ENCODE assay signal across 18 mouse cellular contexts in the genomic region with DNA sequence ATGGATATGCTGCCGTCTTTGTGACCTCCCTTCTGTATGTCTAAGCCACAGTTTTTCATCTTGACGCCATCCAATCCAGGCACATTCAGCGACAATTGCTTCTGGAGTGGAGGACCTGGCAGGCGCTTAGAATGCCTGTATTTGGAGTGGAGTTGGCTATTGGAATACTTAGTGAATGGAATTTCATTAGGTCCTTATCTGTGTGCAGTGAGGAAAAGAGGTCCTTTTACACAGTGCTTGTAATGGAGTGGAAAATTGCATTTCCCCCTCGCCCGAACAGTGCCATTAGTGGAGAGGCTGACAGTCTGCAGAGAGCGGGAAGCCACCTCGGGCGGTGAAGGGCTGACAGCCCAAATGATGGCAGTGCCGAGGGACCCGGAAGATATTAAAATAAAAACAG.
A peak's percentile ranks its signal among the peaks of the same experiment; 100 is the strongest.
DNase-seq lines count a peak whose midpoint lies in the region; ATAC-seq and TF ChIP-seq lines count a peak whose summit lies in the region.
"Had no signal": no experiment of that assay in that cellular context is flagged by ENCODE, and none has a peak within 500 bp of the region (broad histone marks: within the 10 kb centered on the region; RNA-seq: fewer than 3 reads in every experiment).

No protein-coding gene starts in this region.

- H3K36me3 ChIP-seq in heart, embryonic 12.5 days: no peaks in the 10 kb centered on the region
- H3K36me3 ChIP-seq in midbrain, embryonic 11.5 days (ENCODE audit: control insufficient read depth, insufficient read depth, low read length): no peaks in the 10 kb centered on the region
- H3K36me3 ChIP-seq in midbrain, postnatal 0 days (ENCODE audit: insufficient read depth, low read length): no peaks in the 10 kb centered on the region
- H3K36me3 ChIP-seq in forebrain, postnatal 0 days (ENCODE audit: insufficient read depth): no peaks in the 10 kb centered on the region
- H3K36me3 ChIP-seq: embryonic facial prominence, embryonic 12.5 days; G1E had no signal

- no peak overlapping the region for H3K4me3 ChIP-seq in heart, embryonic 12.5 days
- H3K4me3 ChIP-seq in midbrain, embryonic 11.5 days (ENCODE audit: low read depth, low read length): no peak overlapping the region
- H3K4me3 ChIP-seq in midbrain, postnatal 0 days (ENCODE audit: low read depth, low read length): no peak overlapping the region
- no peak overlapping the region for H3K4me3 ChIP-seq in forebrain, postnatal 0 days (ENCODE audit: low read depth, low read length)
- H3K4me3 ChIP-seq: embryonic facial prominence, embryonic 12.5 days; left cerebral cortex, adult 2 months; megakaryocyte, embryonic 14.5 days had no signal

- peak; percentile 29; the same call in 1 of the 2 replicates for ATAC-seq in heart, embryonic 12.5 days (ENCODE audit: insufficient number of reproducible peaks, low FRiP score)
- ATAC-seq in midbrain, embryonic 11.5 days (ENCODE audit: low FRiP score): no peak
- ATAC-seq in midbrain, postnatal 0 days (ENCODE audit: low FRiP score): no peak
- peak; percentile 25; the same call in 1 of the 2 replicates for ATAC-seq in forebrain, postnatal 0 days
- ATAC-seq: activated CD4-positive, CD25-positive, alpha-beta regulatory T cell, adult 4 months had no signal

- TF ChIP-seq CTCF in midbrain, postnatal 0 days (IDR thresholded peaks at IDR 0.05): no peak
- no peak for TF ChIP-seq CTCF in forebrain, postnatal 0 days (IDR thresholded peaks at IDR 0.05; ENCODE audit: low read depth)

- H3K27me3 ChIP-seq in heart, embryonic 12.5 days (replicated peaks): no peaks in the 10 kb centered on the region
- H3K27me3 ChIP-seq in midbrain, embryonic 11.5 days (ENCODE audit: control insufficient read depth, insufficient read depth, low read length): peaks cover 3% of the 10 kb centered on the region; the same call in 1 of the 2 replicates
- no peaks in the 10 kb centered on the region for H3K27me3 ChIP-seq in midbrain, postnatal 0 days (ENCODE audit: insufficient read depth, low read length)
- H3K27me3 ChIP-seq in forebrain, postnatal 0 days (ENCODE audit: insufficient read depth, low read length): peaks cover 12% of the 10 kb centered on the region
- H3K27me3 ChIP-seq: embryonic facial prominence, embryonic 12.5 days; megakaryocyte, embryonic 14.5 days had no signal

- H3K9ac ChIP-seq in heart, embryonic 12.5 days: no peak overlapping the region
- no peak overlapping the region for H3K9ac ChIP-seq in midbrain, embryonic 11.5 days (ENCODE audit: low read length)
- no peak overlapping the region for H3K9ac ChIP-seq in midbrain, postnatal 0 days (replicated peaks; ENCODE audit: low read length, poor library complexity, severe bottlenecking)
- no peak overlapping the region for H3K9ac ChIP-seq in forebrain, postnatal 0 days
- H3K9ac ChIP-seq: embryonic facial prominence, embryonic 12.5 days had no signal

- DNase-seq in heart, adult 8-10 months (ENCODE audit: low spot score): no peak
- peak; percentile 6 for DNase-seq in midbrain, embryonic 11.5 days (ENCODE audit: low spot score, missing footprints)
- no peak for DNase-seq in midbrain, postnatal 0 days (ENCODE audit: low spot score)
- DNase-seq in forebrain, postnatal 0 days: no peak
- peak; percentile 63 for DNase-seq in lung, postnatal 36 days
- no peak for DNase-seq in kidney, postnatal 36 days
- no peak for DNase-seq in spleen, postnatal 10 days (ENCODE audit: low spot score in 2 of 2)
- DNase-seq: B cell, adult 2 months; cerebellum, adult 8-10 months; liver; right cerebral cortex, postnatal 4 days had no signal

- peak overlapping the region; percentile 31 for H3K4me2 ChIP-seq in heart, embryonic 12.5 days
- no peak overlapping the region for H3K4me2 ChIP-seq in midbrain, embryonic 11.5 days
- H3K4me2 ChIP-seq in midbrain, postnatal 0 days (ENCODE audit: low read depth, low read length, poor library complexity, severe bottlenecking): no peak overlapping the region
- no peak overlapping the region for H3K4me2 ChIP-seq in forebrain, postnatal 0 days (ENCODE audit: low read depth)
- H3K4me2 ChIP-seq: embryonic facial prominence, embryonic 12.5 days had no signal

- H3K4me1 ChIP-seq in heart, embryonic 12.5 days (replicated peaks): peaks cover 9% of the 10 kb centered on the region
- no peaks in the 10 kb centered on the region for H3K4me1 ChIP-seq in midbrain, embryonic 11.5 days (ENCODE audit: control insufficient read depth, insufficient read depth, low read length)
- no peaks in the 10 kb centered on the region for H3K4me1 ChIP-seq in midbrain, postnatal 0 days (ENCODE audit: insufficient read depth, low read length)
- H3K4me1 ChIP-seq in forebrain, postnatal 0 days (ENCODE audit: insufficient read depth): no peaks in the 10 kb centered on the region
- H3K4me1 ChIP-seq: megakaryocyte, embryonic 14.5 days had no signal

- 54% methylated on average over 11 of the region's 11 CpGs for WGBS in heart, embryonic 12.5 days
- WGBS in midbrain, embryonic 11.5 days: 85% methylated on average over 11 of the region's 11 CpGs
- 67% methylated on average over 11 of the region's 11 CpGs for WGBS in midbrain, postnatal 0 days
- WGBS in forebrain, postnatal 0 days: 21% methylated on average over 11 of the region's 11 CpGs

- H3K9me3 ChIP-seq in heart, embryonic 12.5 days (replicated peaks): no peaks in the 10 kb centered on the region
- no peaks in the 10 kb centered on the region for H3K9me3 ChIP-seq in midbrain, embryonic 11.5 days (ENCODE audit: control insufficient read depth, low read length)
- H3K9me3 ChIP-seq in midbrain, postnatal 0 days (ENCODE audit: low read length): no peaks in the 10 kb centered on the region
- no peaks in the 10 kb centered on the region for H3K9me3 ChIP-seq in forebrain, postnatal 0 days (ENCODE audit: low read length)
- H3K9me3 ChIP-seq: embryonic facial prominence, embryonic 12.5 days; megakaryocyte, embryonic 14.5 days had no signal

- no peak overlapping the region; the same call in 1 of the 2 replicates for H3K27ac ChIP-seq in heart, embryonic 12.5 days (ENCODE audit: poor library complexity, severe bottlenecking)
- no peak overlapping the region for H3K27ac ChIP-seq in midbrain, embryonic 11.5 days (ENCODE audit: low read depth, low read length)
- no peak overlapping the region for H3K27ac ChIP-seq in midbrain, postnatal 0 days (ENCODE audit: low read depth, low read length)
- H3K27ac ChIP-seq in forebrain, postnatal 0 days (ENCODE audit: low read depth, low read length): no peak overlapping the region
- H3K27ac ChIP-seq: embryonic facial prominence, embryonic 12.5 days; kidney, postnatal 0 days; left cerebral cortex, adult 2 months had no signal

Comparison
In these comparisons a context has a peak if more than half of its experiments do, and no peak if none do; other contexts are left out.
1. DNase-seq: peak in midbrain, embryonic 11.5 days (single experiment) and lung, postnatal 36 days (single experiment); none in heart, adult 8-10 months (single experiment), midbrain, postnatal 0 days (single experiment), forebrain, postnatal 0 days (single experiment), kidney, postnatal 36 days (0 of 2) and spleen, postnatal 10 days (0 of 2).
2. ATAC-seq: peak in heart, embryonic 12.5 days (single experiment) and forebrain, postnatal 0 days (single experiment); none in midbrain, embryonic 11.5 days (single experiment) and midbrain, postnatal 0 days (single experiment).